Mouse (Mus musculus) heart, postnatal 0 days (tissue): ENCODE data around the gene Dlg2.

Source experiments
- CTCF ChIP-seq: IDR thresholded peaks from 2 replicates; pipeline ENCODE4 v1.5.1; 2016; ENCODE audit warnings: antibody characterized with exemption, control low read depth, low read depth
- EP300 ChIP-seq: IDR thresholded peaks from 2 replicates; pipeline ENCODE4 v1.6.1; 2016; ENCODE audit warnings: antibody characterized with exemption, low read depth

DNA sequence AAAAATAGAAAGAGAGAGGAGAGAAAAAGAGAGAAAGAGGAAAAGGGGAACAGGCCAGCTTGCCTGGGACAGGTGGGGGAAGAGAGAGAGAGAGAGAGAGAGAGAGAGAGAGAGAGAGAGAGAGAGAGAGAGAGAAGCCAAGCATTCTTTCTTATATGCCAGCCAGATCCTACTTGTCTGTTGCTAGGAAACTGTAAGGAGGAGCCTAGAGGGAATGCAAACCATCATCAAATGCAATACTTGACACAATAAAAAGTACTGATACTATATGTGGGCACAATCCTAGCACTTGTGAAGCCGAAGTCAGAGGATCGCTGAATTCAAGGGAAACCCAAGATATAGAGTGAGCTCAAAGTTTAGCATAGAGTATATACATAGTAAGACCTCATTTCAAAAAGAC lies 711.7 kb downstream of the Dlg2 start:
- TF ChIP-seq EP300 (no peak), CTCF (no peak)
